Mouse (Mus musculus) telencephalon, adult 2 months (tissue): ENCODE data around the gene Sipa1l2.

ENCODE experiments used
- DNase-seq: peaks from one replicate; pipeline ENCODE4 v3.0.0-alpha.2; 2011; ENCODE audit warnings: low read depth, low spot score

The Sipa1l2 gene

GRCm38 (mm10) chr8:125369491-125370236 is 199.9 kb downstream of the Sipa1l2 start:
- no peak for DNase-seq

GRCm38 (mm10) chr8:125368341-125369035 is 201.1 kb downstream of the Sipa1l2 start:
- DNase-seq: no peak
